Mouse (Mus musculus) intestine, embryonic 14.5 days (tissue): ENCODE measurements around the gene Hnrnpa2b1. TPM values are rescaled to one million over a fixed set of nuclear protein-coding genes. Genes with fewer than 3 reads are reported as not detected.

Experiments
- ATAC-seq: fragments of 200-750 bp; cut with Nextera tagmentation; replicated peaks from 2 replicates; pipeline ENCODE4 v1.8.0; 2017; ENCODE audit warnings: low read depth, moderate number of reproducible peaks, moderate TSS enrichment, moderate library complexity; ENCODE audit not compliant: low FRiP score, low TSS enrichment
- DNase-seq: peaks from one replicate; pipeline ENCODE4 v3.0.0-alpha.2; 2018; ENCODE audit warnings: low spot score
- H3K27ac ChIP-seq: fragments of 300-500 bp; sonication (generic); 2 replicates; pipeline ENCODE4 v1.5.1; 2014; ENCODE audit warnings: low read depth, mild to moderate bottlenecking, control low read depth
- H3K27me3 ChIP-seq: fragments of 300-500 bp; sonication (generic); replicated peaks from 2 replicates; pipeline ENCODE4 v1.6.1; 2014; ENCODE audit warnings: low read length, control low read depth; ENCODE audit not compliant: control insufficient read depth, insufficient read depth
- H3K36me3 ChIP-seq: fragments of 300-500 bp; sonication (generic); 2 replicates; pipeline ENCODE4 v1.6.1; 2014; ENCODE audit warnings: low read length, control low read depth; ENCODE audit not compliant: control insufficient read depth, insufficient read depth
- H3K4me1 ChIP-seq: fragments of 300-500 bp; sonication (generic); replicated peaks from 2 replicates; pipeline ENCODE4 v1.6.1; 2014; ENCODE audit warnings: low read length, control low read depth, mixed read lengths; ENCODE audit not compliant: control insufficient read depth, insufficient read depth
- H3K4me2 ChIP-seq: fragments of 300-500 bp; sonication (generic); 2 replicates; pipeline ENCODE4 v1.6.1; 2014; ENCODE audit warnings: low read length
- H3K4me3 ChIP-seq: fragments of 300-500 bp; sonication (generic); 2 replicates; pipeline ENCODE4 v1.5.1; 2014; ENCODE audit warnings: low read depth, low read length, control low read depth, mixed read lengths
- H3K9ac ChIP-seq: fragments of 300-500 bp; sonication (generic); 2 replicates; pipeline ENCODE4 v1.6.1; 2014; ENCODE audit warnings: mild to moderate bottlenecking, low read length
- H3K9me3 ChIP-seq: fragments of 300-500 bp; sonication (generic); 2 replicates; pipeline ENCODE4 v1.6.1; 2016; ENCODE audit warnings: low read length, control low read depth; ENCODE audit not compliant: control insufficient read depth
- WGBS: fragments of 180-500 bp; shearing (Covaris S2); extraction: QIAGEN DNeasy Blood & Tissue Kit; methylation state at CpG from one replicate; pipeline ENCODE4 v1.1.7; 2014; 5-methylcytosine and 5-hydroxymethylcytosine counted together
- polyA plus RNA-seq: library from polyadenylated mRNA; unstranded; fragments of >200 nt; fragmentation: Nextera tagmentation; extraction: Ambion mirVana; gene quantifications from 2 replicates; pipeline ENCODE4 v1.2.1, GENCODE M21; 2014

Hnrnpa2b1 gene
- polyA plus RNA-seq, 1 experiment from 2014 or later = 967 TPM

DNA sequence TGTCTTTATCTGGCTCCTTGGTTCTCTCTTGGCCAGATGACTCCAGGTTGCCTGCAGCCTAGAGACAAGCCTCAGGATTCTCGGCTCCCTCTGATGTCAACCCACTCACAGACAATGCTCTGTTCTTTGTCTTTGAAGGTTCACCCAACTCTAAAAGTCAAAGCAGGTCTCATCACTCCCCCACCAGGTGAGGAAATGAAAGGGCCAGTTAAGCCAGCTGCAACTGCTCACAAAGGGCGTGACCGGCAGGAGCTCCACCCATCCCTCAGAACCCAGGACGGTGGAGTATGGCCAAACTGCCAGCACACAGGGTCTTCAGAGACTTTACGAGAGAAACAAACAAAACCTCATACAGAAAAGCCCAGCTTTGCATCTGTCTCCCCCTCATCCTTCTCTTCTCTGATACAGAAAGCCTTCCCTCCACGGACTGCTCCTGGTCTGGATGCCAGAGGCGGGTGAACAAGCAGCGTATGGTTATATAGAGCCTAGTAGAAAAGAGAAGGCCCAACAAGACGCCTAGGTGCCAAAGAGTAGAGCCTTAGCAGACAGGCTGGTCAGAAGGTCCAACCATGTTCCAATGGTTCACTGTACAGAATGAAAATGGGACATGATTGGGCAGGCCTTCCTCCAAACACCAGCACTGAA, 27.4 kb downstream of the Hnrnpa2b1 start:
- ATAC-seq (no peak; the same call in 1 of the 2 replicates), DNase-seq (no peak)
- 48% methylated on average over 9 of the region's 9 CpGs for WGBS
- Histone ChIP-seq H3K4me1 (no peaks in the 10 kb centered on the region), H3K27me3 (no peaks in the 10 kb centered on the region), H3K9ac (no peak overlapping the region), H3K36me3 (no peaks in the 10 kb centered on the region), H3K9me3 (no peaks in the 10 kb centered on the region), H3K27ac (no peak overlapping the region), H3K4me3 (no peak overlapping the region), H3K4me2 (no peak overlapping the region)

DNA sequence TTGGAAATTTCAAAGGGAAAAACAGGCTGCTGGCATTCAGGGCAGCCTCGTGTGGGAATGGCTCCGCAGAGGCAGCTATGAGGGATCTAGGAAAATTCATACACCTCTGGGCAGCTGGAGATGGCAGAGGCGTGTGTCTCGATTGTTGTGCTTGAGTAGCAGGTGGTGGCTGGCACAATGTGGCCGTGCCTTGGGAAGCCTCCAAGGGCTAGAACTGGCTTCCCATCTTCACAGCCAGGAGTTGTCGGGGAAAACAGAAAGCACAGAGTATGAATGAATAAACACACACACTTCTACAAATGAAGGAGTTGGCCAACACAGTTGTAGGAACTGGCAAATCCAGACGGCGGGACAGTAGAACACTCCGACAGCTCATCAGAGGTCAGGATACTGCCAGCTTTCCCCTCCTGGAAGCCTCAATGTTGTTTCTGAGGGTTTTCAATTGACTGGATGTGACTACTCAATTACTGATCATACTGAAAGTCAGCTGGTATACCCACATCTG, 30.8 kb downstream of the Hnrnpa2b1 start:
- no peak for DNase-seq
- Histone ChIP-seq H3K27ac (no peak overlapping the region), H3K4me1 (no peaks in the 10 kb centered on the region), H3K9ac (no peak overlapping the region), H3K9me3 (no peaks in the 10 kb centered on the region), H3K36me3 (no peaks in the 10 kb centered on the region), H3K4me3 (no peak overlapping the region), H3K27me3 (peaks cover 17% of the 10 kb centered on the region), H3K4me2 (no peak overlapping the region)
- no peak for ATAC-seq
- WGBS = 92% methylated on average over 9 of the region's 9 CpGs

DNA sequence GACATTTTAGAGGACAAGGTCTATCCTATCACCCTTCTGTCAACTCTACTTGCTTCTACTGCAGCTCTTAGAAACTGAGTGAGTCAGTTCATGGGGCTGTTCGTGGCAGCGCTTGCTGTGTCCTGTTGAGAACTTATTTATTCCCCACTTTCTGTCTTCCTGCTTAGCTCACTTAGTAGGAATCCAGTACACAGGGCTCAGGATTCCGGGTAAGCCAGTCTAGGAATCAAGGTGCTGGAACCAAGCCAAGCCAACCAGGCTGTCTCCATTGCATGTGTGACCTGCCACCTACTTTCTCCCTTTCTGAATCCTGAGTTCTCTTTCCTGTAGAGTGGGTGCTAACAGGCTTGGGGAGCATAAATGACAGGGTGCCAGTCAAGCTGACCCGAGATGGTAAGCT, 32.0 kb downstream of the Hnrnpa2b1 start:
- Histone ChIP-seq H3K4me3 (no peak overlapping the region), H3K4me2 (no peak overlapping the region), H3K27ac (no peak overlapping the region), H3K9me3 (no peaks in the 10 kb centered on the region), H3K36me3 (no peaks in the 10 kb centered on the region), H3K4me1 (0 out of 2 replicates have a peak, but pooled peaks cover 5% of the 10 kb centered on the region), H3K27me3 (peaks cover 29% of the 10 kb centered on the region), H3K9ac (no peak overlapping the region)
- WGBS = 72% methylated on average over 4 of the region's 4 CpGs
- DNase-seq = no peak
- no peak for ATAC-seq

DNA sequence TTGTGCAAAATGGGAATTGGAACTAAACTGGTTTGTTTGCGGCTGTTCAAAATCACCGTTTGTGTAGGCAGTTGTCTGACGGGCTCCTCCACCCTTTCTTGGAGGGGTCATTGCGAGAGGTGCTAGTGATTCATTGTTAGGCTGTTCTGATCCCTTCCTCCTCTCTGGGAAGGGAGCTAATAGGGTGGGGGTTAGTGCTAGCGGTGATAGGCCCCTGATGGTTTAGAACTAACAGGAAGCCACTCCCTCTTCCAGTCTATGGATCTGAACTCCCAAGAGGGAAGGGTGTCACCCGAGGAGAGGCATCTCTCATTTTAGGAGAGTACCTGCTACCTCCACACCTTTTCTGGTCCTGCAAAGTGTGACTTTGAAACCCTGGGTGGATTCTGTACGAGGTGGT, 35.4 kb downstream of the Hnrnpa2b1 start:
- DNase-seq (no peak), ATAC-seq (no peak)
- Histone ChIP-seq H3K36me3 (no peaks in the 10 kb centered on the region), H3K9me3 (no peaks in the 10 kb centered on the region), H3K27me3 (peaks cover 43% of the 10 kb centered on the region), H3K9ac (no peak overlapping the region), H3K27ac (no peak overlapping the region), H3K4me1 (peaks cover 12% of the 10 kb centered on the region; the same call in 1 of the 2 replicates), H3K4me3 (no peak overlapping the region), H3K4me2 (no peak overlapping the region)
- WGBS = 25% methylated on average over 7 of the region's 7 CpGs

DNA sequence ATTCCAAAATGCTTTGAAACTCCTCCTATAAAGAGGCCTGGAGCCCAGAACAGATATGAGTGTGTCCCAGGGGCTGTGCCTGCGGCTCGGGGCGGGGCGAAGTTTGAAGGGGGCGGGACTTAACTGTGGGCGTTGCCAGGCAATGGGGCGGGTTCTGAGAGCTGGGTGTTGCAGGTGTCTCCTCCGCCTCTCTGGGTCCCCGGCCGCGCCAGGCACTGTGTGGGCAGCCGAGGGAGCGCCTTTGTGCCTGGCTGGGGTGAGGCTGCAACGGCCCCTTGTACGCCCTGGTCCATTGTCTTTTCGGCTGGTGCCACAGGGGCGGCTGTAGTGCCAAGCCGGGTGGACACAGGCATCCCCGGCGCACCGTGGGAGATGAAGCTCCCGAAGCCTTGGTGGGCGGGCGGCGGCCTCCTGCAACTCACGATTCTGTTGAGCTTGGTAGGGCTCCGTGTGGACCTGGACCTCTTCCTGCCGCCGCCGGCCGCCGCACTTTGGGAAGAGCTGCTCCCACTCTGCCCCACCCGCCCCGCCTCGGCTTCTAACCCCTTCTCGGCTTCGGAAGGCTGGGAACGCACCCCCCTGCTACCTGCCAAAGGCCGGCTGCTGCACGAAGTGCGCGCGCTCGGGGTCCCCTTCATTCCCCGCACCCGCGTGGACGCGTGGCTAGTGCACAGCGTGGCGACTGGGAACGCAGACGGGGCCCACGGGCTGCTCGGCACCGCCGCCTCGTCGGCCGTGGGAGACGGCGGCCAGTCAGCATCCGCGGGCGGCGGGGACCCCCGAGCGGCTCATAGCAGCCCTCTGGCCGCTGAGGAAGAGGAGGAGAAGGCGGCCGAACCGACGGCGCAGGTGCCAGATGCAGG, 36.9 kb downstream of the Hnrnpa2b1 start, which contains the start of gene Nfe2l3:
Nfe2l3 (plus strand) TSS at position 136 of the 863 bp plus-strand sequence.
- no peak within 1 kb of the TSS for H3K27ac ChIP-seq
- no peaks in the 10 kb centered on the region for H3K9me3 ChIP-seq
- H3K4me2 ChIP-seq = peak within 1 kb of the TSS; percentile 93
- DNase-seq (peak; percentile 92), ATAC-seq (peak; percentile 88)
- WGBS = under 1% methylated on average over 73 of the region's 74 CpGs
- peak within 1 kb of the TSS; percentile 47 for H3K4me3 ChIP-seq
- H3K9ac ChIP-seq = peak within 1 kb of the TSS; percentile 48
- no peaks in the 10 kb centered on the region for H3K36me3 ChIP-seq
- peaks cover 43% of the 10 kb centered on the region for H3K27me3 ChIP-seq
- peaks cover 12% of the 10 kb centered on the region; the same call in 1 of the 2 replicates for H3K4me1 ChIP-seq

DNA sequence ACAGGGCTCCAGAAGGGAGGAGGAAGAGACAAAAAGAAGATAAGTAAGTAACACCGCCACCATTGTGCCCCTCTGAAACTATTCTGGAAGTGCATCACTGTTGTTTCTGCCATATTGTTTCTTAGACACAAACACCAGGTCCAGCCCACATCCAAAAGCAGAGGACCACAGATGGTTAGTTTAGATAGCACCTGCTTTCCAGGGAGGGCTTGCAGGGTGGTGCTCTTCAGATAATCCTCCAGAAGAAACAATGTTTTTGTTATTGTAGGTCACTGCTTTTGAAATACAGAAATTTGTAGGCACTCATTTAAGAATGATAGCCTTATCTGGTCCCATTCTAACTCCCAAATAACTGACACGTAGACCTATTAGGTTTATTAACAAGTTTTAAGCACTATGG, 45.2 kb downstream of the Hnrnpa2b1 start:
- 87% methylated on average over 2 of the region's 2 CpGs for WGBS
- DNase-seq = no peak

DNA sequence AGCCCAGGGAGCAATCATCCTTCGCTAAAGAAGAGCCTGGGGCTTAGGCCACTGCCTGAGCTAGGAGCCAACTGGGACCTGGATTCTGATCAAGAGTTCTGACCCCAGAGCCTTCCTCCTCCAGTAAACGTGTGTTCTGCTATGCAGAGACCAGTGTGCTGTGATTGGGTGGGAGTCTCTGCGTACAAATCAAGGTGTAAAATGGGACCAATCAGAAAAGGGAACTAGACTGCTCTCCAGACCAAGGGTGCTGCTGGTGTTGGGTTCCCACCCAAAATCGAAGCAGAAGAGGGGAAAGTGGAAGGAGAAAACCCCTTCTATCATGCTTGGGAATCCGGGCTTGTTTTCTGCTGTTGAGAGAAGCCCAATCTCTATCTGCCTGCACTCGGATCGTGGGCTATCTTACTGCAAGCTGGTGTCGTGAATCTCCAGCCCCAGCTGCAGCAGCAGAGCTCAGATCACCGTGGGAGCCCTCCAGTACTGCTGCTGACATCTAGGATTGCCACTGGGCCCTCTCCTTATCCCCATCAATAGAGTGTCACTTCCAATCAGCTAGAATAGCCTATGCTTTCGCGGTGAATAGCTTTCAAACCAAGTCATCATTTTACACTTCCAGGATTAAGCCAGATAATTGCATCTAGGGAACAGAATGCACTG, 46.1 kb downstream of the Hnrnpa2b1 start:
- no peaks in the 10 kb centered on the region for H3K36me3 ChIP-seq
- H3K4me2 ChIP-seq = no peak overlapping the region
- no peaks in the 10 kb centered on the region for H3K27me3 ChIP-seq
- no peaks in the 10 kb centered on the region for H3K9me3 ChIP-seq
- H3K4me3 ChIP-seq = no peak overlapping the region
- no peak for ATAC-seq
- no peaks in the 10 kb centered on the region for H3K4me1 ChIP-seq
- H3K27ac ChIP-seq = no peak overlapping the region
- DNase-seq = no peak
- 49% methylated on average over 11 of the region's 11 CpGs for WGBS
- no peak overlapping the region for H3K9ac ChIP-seq

More for the DNA sequence above, 45.2 kb downstream of the Hnrnpa2b1 start:
- Histone ChIP-seq H3K9me3 (no peaks in the 10 kb centered on the region), H3K4me2 (no peak overlapping the region), H3K36me3 (no peaks in the 10 kb centered on the region), H3K27ac (no peak overlapping the region), H3K9ac (no peak overlapping the region), H3K4me3 (no peak overlapping the region), H3K4me1 (no peaks in the 10 kb centered on the region), H3K27me3 (no peaks in the 10 kb centered on the region)
- no peak for ATAC-seq

DNA sequence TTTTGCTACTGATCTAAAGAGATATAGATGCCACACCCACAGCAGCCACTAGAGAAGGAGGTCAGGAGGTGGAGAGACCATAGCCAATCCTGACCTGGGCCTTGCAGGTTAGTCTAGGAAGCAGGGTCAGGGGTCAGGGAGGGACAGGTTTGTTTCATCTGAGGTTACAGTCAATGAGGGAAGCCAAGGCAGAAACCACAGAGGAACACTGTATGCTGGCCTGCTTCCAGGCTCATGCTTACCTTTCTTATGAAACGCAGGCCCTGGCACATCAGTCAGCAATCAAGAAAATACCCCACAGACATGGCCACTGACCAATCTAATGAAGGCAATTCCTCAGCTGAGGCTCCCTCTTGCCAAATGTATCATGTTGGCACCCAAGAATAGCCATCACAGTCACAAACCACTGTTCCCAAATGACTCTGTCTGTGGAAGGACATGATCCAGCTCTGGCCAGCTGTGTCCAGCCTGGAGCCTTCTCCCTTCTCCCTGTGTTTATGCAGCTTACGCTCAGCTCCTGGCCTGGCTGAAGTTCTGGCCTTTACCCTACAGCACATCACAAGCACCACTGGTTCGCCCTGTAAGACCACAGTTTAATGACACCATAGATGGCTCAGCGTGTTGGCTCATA, 52.3 kb downstream of the Hnrnpa2b1 start:
- no peak overlapping the region for H3K4me2 ChIP-seq

More for the DNA sequence above, 52.3 kb downstream of the Hnrnpa2b1 start:
- 95% methylated on average over 4 of the region's 4 CpGs for WGBS
- H3K9ac ChIP-seq = no peak overlapping the region
- no peaks in the 10 kb centered on the region for H3K36me3 ChIP-seq
- no peak overlapping the region for H3K4me3 ChIP-seq
- no peaks in the 10 kb centered on the region for H3K4me1 ChIP-seq
- H3K27me3 ChIP-seq = no peaks in the 10 kb centered on the region
- H3K9me3 ChIP-seq = no peaks in the 10 kb centered on the region
- ATAC-seq (no peak), DNase-seq (no peak)
- H3K27ac ChIP-seq = no peak overlapping the region
